33 mouse cellular contexts compared by ENCODE assay signal in genomic region chr6:65513813-65514212, GRCm38 (mm10). TPM values are rescaled to one million over a fixed set of nuclear protein-coding genes. Genes with fewer than 3 reads are reported as not detected.
"Had no signal": no experiment of that assay in that cellular context is flagged by ENCODE, and none has a peak within 500 bp of the region (broad histone marks: within the 10 kb centered on the region; RNA-seq: fewer than 3 reads in every experiment).

No protein-coding gene starts in this region.

- H3K4me2 ChIP-seq: embryonic facial prominence, embryonic 12.5 days; embryonic facial prominence, embryonic 13.5 days; embryonic facial prominence, embryonic 15.5 days; forebrain, embryonic 12.5 days; forebrain, embryonic 13.5 days; forebrain, embryonic 15.5 days had no signal

- H3K27me3 ChIP-seq: embryonic facial prominence, embryonic 12.5 days; embryonic facial prominence, embryonic 13.5 days; embryonic facial prominence, embryonic 15.5 days; forebrain, embryonic 12.5 days; forebrain, embryonic 13.5 days; forebrain, embryonic 15.5 days had no signal

- H3K4me1 ChIP-seq: embryonic facial prominence, embryonic 10.5 days; embryonic facial prominence, embryonic 12.5 days; embryonic facial prominence, embryonic 13.5 days; embryonic facial prominence, embryonic 15.5 days; forebrain, embryonic 10.5 days; forebrain, embryonic 12.5 days; forebrain, embryonic 13.5 days; forebrain, embryonic 15.5 days; heart, embryonic 10.5 days had no signal

- H3K4me3 ChIP-seq: embryonic facial prominence, embryonic 10.5 days; embryonic facial prominence, embryonic 12.5 days; embryonic facial prominence, embryonic 13.5 days; embryonic facial prominence, embryonic 15.5 days; erythroblast, embryonic 14.5 days; forebrain, embryonic 10.5 days; forebrain, embryonic 12.5 days; forebrain, embryonic 13.5 days; forebrain, embryonic 15.5 days; gastrocnemius, adult 2 months; heart, adult 2 months; heart, embryonic 10.5 days had no signal

- H3K27ac ChIP-seq: embryonic facial prominence, embryonic 10.5 days; embryonic facial prominence, embryonic 12.5 days; embryonic facial prominence, embryonic 13.5 days; embryonic facial prominence, embryonic 15.5 days; forebrain, embryonic 10.5 days; forebrain, embryonic 12.5 days; forebrain, embryonic 13.5 days; forebrain, embryonic 15.5 days; gastrocnemius, adult 2 months; heart, adult 2 months; heart, embryonic 10.5 days had no signal

- DNase-seq: cerebellum, adult 9-10 months; cerebellum, adult 9-11 months; cerebellum, postnatal 10 days; cerebellum, postnatal 14 days; cerebellum, postnatal 25 days; cerebellum, postnatal 36 days; embryo, embryonic 11 days; forebrain, postnatal 0 days; gastrocnemius, adult 2 months; gastrocnemius, postnatal 10 days; gastrocnemius, postnatal 14 days; gastrocnemius, postnatal 25 days; gastrocnemius, postnatal 36 days; heart, adult 11 months; heart, adult 18-20 months; heart, adult 2 months had no signal

- H3K9me3 ChIP-seq: embryonic facial prominence, embryonic 10.5 days; embryonic facial prominence, embryonic 12.5 days; embryonic facial prominence, embryonic 13.5 days; embryonic facial prominence, embryonic 15.5 days; forebrain, embryonic 10.5 days; forebrain, embryonic 12.5 days; forebrain, embryonic 13.5 days; forebrain, embryonic 15.5 days; heart, embryonic 10.5 days had no signal

- H3K36me3 ChIP-seq: embryonic facial prominence, embryonic 10.5 days; embryonic facial prominence, embryonic 12.5 days; embryonic facial prominence, embryonic 13.5 days; embryonic facial prominence, embryonic 15.5 days; forebrain, embryonic 10.5 days; forebrain, embryonic 12.5 days; forebrain, embryonic 15.5 days; heart, embryonic 10.5 days had no signal

- H3K9ac ChIP-seq: embryonic facial prominence, embryonic 12.5 days; embryonic facial prominence, embryonic 13.5 days; embryonic facial prominence, embryonic 15.5 days; forebrain, embryonic 12.5 days; forebrain, embryonic 13.5 days; forebrain, embryonic 15.5 days; forebrain, postnatal 0 days had no signal

RNA-seq across cellular contexts. Expression of gene Tnip3, which starts 11.3 kb away (rescaled TPM):
- total RNA-seq: forebrain, postnatal 0 days; gastrocnemius, adult 18-20 months; gastrocnemius, adult 8-10 months; gastrocnemius, postnatal 14 days; gastrocnemius, postnatal 25 days; gastrocnemius, postnatal 36 days had no signal
- polyA plus RNA-seq: cortical plate, adult 2 months; embryonic facial prominence, embryonic 10.5 days; embryonic facial prominence, embryonic 11.5 days; embryonic facial prominence, embryonic 12.5 days; embryonic facial prominence, embryonic 13.5 days; erythroblast, embryonic 14.5 days; forebrain, embryonic 10.5 days; forebrain, embryonic 11.5 days; forebrain, embryonic 12.5 days; forebrain, embryonic 13.5 days; forebrain, embryonic 14.5 days; forebrain, embryonic 15.5 days; forebrain, embryonic 16.5 days; heart, embryonic 10.5 days had no signal
